Mouse (Mus musculus) hindbrain, embryonic 12.5 days (tissue): Measurements from ENCODE around the gene Picalm. TPM values are rescaled to one million over a fixed set of nuclear protein-coding genes. Genes with fewer than 3 reads are reported as not detected.

Experiments
- ATAC-seq: fragments of 200-750 bp; cut with Nextera tagmentation; 2 replicates; pipeline ENCODE4 v1.8.0; 2017; ENCODE audit warnings: moderate TSS enrichment; ENCODE audit not compliant: low FRiP score
- H3K27ac ChIP-seq: fragments of 300-500 bp; sonication (generic); 2 replicates; pipeline ENCODE4 v1.5.1; 2016; ENCODE audit warnings: mild to moderate bottlenecking
- H3K27me3 ChIP-seq: fragments of 300-500 bp; sonication (generic); 2 replicates; pipeline ENCODE4 v1.6.1; 2016; ENCODE audit warnings: mild to moderate bottlenecking
- H3K36me3 ChIP-seq: fragments of 300-500 bp; sonication (generic); 2 replicates; pipeline ENCODE4 v1.6.1; 2016; ENCODE audit warnings: mild to moderate bottlenecking
- H3K4me1 ChIP-seq: fragments of 300-500 bp; sonication (generic); 2 replicates; pipeline ENCODE4 v1.6.1; 2016
- H3K4me2 ChIP-seq: fragments of 300-500 bp; sonication (generic); replicated peaks from 2 replicates; pipeline ENCODE4 v1.6.1; 2016; ENCODE audit warnings: mild to moderate bottlenecking
- H3K4me3 ChIP-seq: fragments of 300-500 bp; sonication (generic); 2 replicates; pipeline ENCODE4 v1.5.1; 2016; ENCODE audit warnings: mild to moderate bottlenecking
- H3K9ac ChIP-seq: fragments of 300-500 bp; sonication (generic); 2 replicates; pipeline ENCODE4 v1.6.1; 2016; ENCODE audit warnings: mild to moderate bottlenecking, moderate library complexity
- H3K9me3 ChIP-seq: fragments of 300-500 bp; sonication (generic); replicated peaks from 2 replicates; pipeline ENCODE4 v1.6.1; 2016; ENCODE audit warnings: mild to moderate bottlenecking
- WGBS: fragments of 180-500 bp; shearing (Covaris S2); methylation state at CpG from one replicate; pipeline ENCODE4 v1.1.7; 2016; 5-methylcytosine and 5-hydroxymethylcytosine counted together
- polyA plus RNA-seq: library from polyadenylated mRNA; unstranded; fragments of >200 nt; fragmentation: Nextera tagmentation; extraction: Ambion mirVana; gene quantifications from 2 replicates; pipeline ENCODE4 v1.2.1, GENCODE M21; 2016

Gene Picalm
- polyA plus RNA-seq, result 44.8 and 49.0 TPM in 2 replicates

- 0% methylated on average over 35 of the region's 72 CpGs for WGBS
- ATAC-seq, result peak; percentile 95
- peak within 1 kb of the TSS; percentile 95 for H3K4me3 ChIP-seq
- peak within 1 kb of the TSS; percentile 96 for H3K27ac ChIP-seq
- peaks cover 17% of the 10 kb centered on the region for H3K4me1 ChIP-seq
- no peaks in the 10 kb centered on the region for H3K9me3 ChIP-seq
- peak within 1 kb of the TSS; percentile 98 for H3K9ac ChIP-seq
- no peaks in the 10 kb centered on the region for H3K36me3 ChIP-seq
- H3K4me2 ChIP-seq, result peak within 1 kb of the TSS; percentile 88
- H3K27me3 ChIP-seq, result no peaks in the 10 kb centered on the region
Observed at GRCm38 (mm10) chr7:90129732-90130392, at the start of gene Picalm. Gene Picalm (plus strand): TSS chr7:90130213.

- Histone ChIP-seq H3K9me3 (no peaks in the 10 kb centered on the region), H3K27me3 (no peaks in the 10 kb centered on the region), H3K9ac (no peak overlapping the region), H3K4me2 (no peak overlapping the region), H3K4me1 (no peaks in the 10 kb centered on the region), H3K4me3 (no peak overlapping the region), H3K36me3 (no peaks in the 10 kb centered on the region), H3K27ac (no peak overlapping the region)
- 75% methylated on average over 7 of the region's 7 CpGs for WGBS
- ATAC-seq, result no peak
Observed at GRCm38 (mm10) chr7:90083799-90084198, 46.2 kb upstream of the Picalm start.

GRCm38 (mm10) chr7:90084531-90084930, 45.5 kb upstream of the Picalm start:
- no peaks in the 10 kb centered on the region for H3K9me3 ChIP-seq
- H3K4me3 ChIP-seq, result no peak overlapping the region
- no peak overlapping the region for H3K9ac ChIP-seq
- no peak for ATAC-seq
- H3K4me2 ChIP-seq, result no peak overlapping the region
- H3K36me3 ChIP-seq, result no peaks in the 10 kb centered on the region
- H3K27me3 ChIP-seq, result no peaks in the 10 kb centered on the region
- H3K27ac ChIP-seq, result no peak overlapping the region
- no peaks in the 10 kb centered on the region for H3K4me1 ChIP-seq

- Histone ChIP-seq H3K9me3 (no peaks in the 10 kb centered on the region), H3K27ac (no peak overlapping the region), H3K4me2 (no peak overlapping the region), H3K4me1 (no peaks in the 10 kb centered on the region), H3K27me3 (no peaks in the 10 kb centered on the region), H3K36me3 (no peaks in the 10 kb centered on the region), H3K4me3 (no peak overlapping the region), H3K9ac (no peak overlapping the region)
- 69% methylated on average over 1 of the region's 1 CpGs for WGBS
- no peak for ATAC-seq
Observed at GRCm38 (mm10) chr7:90085713-90086112, 44.3 kb upstream of the Picalm start.

- no peaks in the 10 kb centered on the region for H3K9me3 ChIP-seq
- no peak overlapping the region for H3K4me3 ChIP-seq
- no peak overlapping the region for H3K4me2 ChIP-seq
- no peaks in the 10 kb centered on the region for H3K27me3 ChIP-seq
- no peak for ATAC-seq
- no peaks in the 10 kb centered on the region for H3K4me1 ChIP-seq
- H3K27ac ChIP-seq, result no peak overlapping the region
- H3K36me3 ChIP-seq, result no peaks in the 10 kb centered on the region
- no peak overlapping the region for H3K9ac ChIP-seq
Observed at GRCm38 (mm10) chr7:90086821-90087220, 43.2 kb upstream of the Picalm start.

GRCm38 (mm10) chr7:90090996-90091395, 39.0 kb upstream of the Picalm start:
- no peaks in the 10 kb centered on the region for H3K9me3 ChIP-seq
- no peak overlapping the region for H3K4me2 ChIP-seq
- H3K36me3 ChIP-seq, result no peaks in the 10 kb centered on the region
- H3K4me3 ChIP-seq, result no peak overlapping the region
- WGBS, result 73% methylated on average over 4 of the region's 4 CpGs
- no peak overlapping the region for H3K9ac ChIP-seq
- no peaks in the 10 kb centered on the region for H3K4me1 ChIP-seq
- no peaks in the 10 kb centered on the region for H3K27me3 ChIP-seq
- no peak overlapping the region for H3K27ac ChIP-seq
- ATAC-seq, result no peak

GRCm38 (mm10) chr7:90091756-90092155, 38.3 kb upstream of the Picalm start:
- Histone ChIP-seq H3K9ac (no peak overlapping the region), H3K4me2 (no peak overlapping the region), H3K4me3 (no peak overlapping the region), H3K4me1 (no peaks in the 10 kb centered on the region), H3K9me3 (no peaks in the 10 kb centered on the region), H3K27ac (no peak overlapping the region), H3K27me3 (no peaks in the 10 kb centered on the region), H3K36me3 (no peaks in the 10 kb centered on the region)
- no peak for ATAC-seq
- WGBS, result 63% methylated on average over 2 of the region's 2 CpGs

- no peaks in the 10 kb centered on the region for H3K36me3 ChIP-seq
- no peak overlapping the region for H3K27ac ChIP-seq
- no peaks in the 10 kb centered on the region for H3K4me1 ChIP-seq
- H3K9me3 ChIP-seq, result no peaks in the 10 kb centered on the region
- no peaks in the 10 kb centered on the region for H3K27me3 ChIP-seq
- H3K4me2 ChIP-seq, result no peak overlapping the region
- no peak overlapping the region for H3K4me3 ChIP-seq
- no peak for ATAC-seq
- 85% methylated on average over 8 of the region's 8 CpGs for WGBS
- no peak overlapping the region for H3K9ac ChIP-seq
Observed at GRCm38 (mm10) chr7:90092452-90093450, 37.3 kb upstream of the Picalm start.

GRCm38 (mm10) chr7:90095097-90095496, 34.9 kb upstream of the Picalm start:
- Histone ChIP-seq H3K27ac (no peak overlapping the region), H3K9me3 (no peaks in the 10 kb centered on the region), H3K4me3 (no peak overlapping the region), H3K4me1 (peaks cover 5% of the 10 kb centered on the region; the same call in 1 of the 2 replicates), H3K27me3 (no peaks in the 10 kb centered on the region), H3K4me2 (no peak overlapping the region), H3K36me3 (no peaks in the 10 kb centered on the region), H3K9ac (no peak overlapping the region)
- 87% methylated on average over 5 of the region's 5 CpGs for WGBS
- ATAC-seq, result no peak

GRCm38 (mm10) chr7:90095766-90096372, 34.1 kb upstream of the Picalm start:
- H3K9me3 ChIP-seq, result no peaks in the 10 kb centered on the region
- no peak for ATAC-seq
- peaks cover 5% of the 10 kb centered on the region; the same call in 1 of the 2 replicates for H3K4me1 ChIP-seq
- H3K36me3 ChIP-seq, result no peaks in the 10 kb centered on the region
- H3K4me3 ChIP-seq, result no peak overlapping the region
- no peak overlapping the region for H3K4me2 ChIP-seq
- no peak overlapping the region for H3K9ac ChIP-seq
- no peaks in the 10 kb centered on the region for H3K27me3 ChIP-seq
- no peak overlapping the region for H3K27ac ChIP-seq
- 81% methylated on average over 6 of the region's 6 CpGs for WGBS

- Histone ChIP-seq H3K9me3 (no peaks in the 10 kb centered on the region), H3K4me1 (peaks cover 5% of the 10 kb centered on the region; the same call in 1 of the 2 replicates), H3K27ac (no peak overlapping the region), H3K4me2 (no peak overlapping the region), H3K4me3 (no peak overlapping the region), H3K36me3 (no peaks in the 10 kb centered on the region), H3K9ac (no peak overlapping the region), H3K27me3 (no peaks in the 10 kb centered on the region)
- no peak for ATAC-seq
- WGBS, result 73% methylated on average over 2 of the region's 2 CpGs
Observed at GRCm38 (mm10) chr7:90096609-90097008, 33.4 kb upstream of the Picalm start.

GRCm38 (mm10) chr7:90098253-90098652, 31.8 kb upstream of the Picalm start:
- WGBS, result 91% methylated on average over 4 of the region's 4 CpGs
- Histone ChIP-seq H3K27me3 (no peaks in the 10 kb centered on the region), H3K9me3 (no peaks in the 10 kb centered on the region), H3K4me2 (no peak overlapping the region), H3K4me1 (peaks cover 5% of the 10 kb centered on the region; the same call in 1 of the 2 replicates), H3K9ac (no peak overlapping the region), H3K27ac (no peak overlapping the region), H3K4me3 (no peak overlapping the region), H3K36me3 (no peaks in the 10 kb centered on the region)
- ATAC-seq, result no peak
